Mouse (Mus musculus) testis, adult 2 months (tissue): Measurements from ENCODE around the gene Fgfbp3.

ENCODE experiments used
- CTCF ChIP-seq: fragments of 200-500 bp; IDR thresholded peaks from 2 replicates; pipeline ENCODE4 v1.5.1; 2012; ENCODE audit warnings: low read depth, mild to moderate bottlenecking, inconsistent platforms, low read length, moderate library complexity; ENCODE audit not compliant: control insufficient read depth, insufficient read depth, insufficient replicate concordance
- POLR2A ChIP-seq: fragments of 200-500 bp; IDR thresholded peaks from 2 replicates; pipeline ENCODE4 v1.6.1; 2012; ENCODE audit warnings: low read depth, mild to moderate bottlenecking, inconsistent platforms, low read length, moderate library complexity; ENCODE audit not compliant: control insufficient read depth

- TF ChIP-seq POLR2A (no peak), CTCF (no peak)
These were observed 34.3 kb upstream of the Fgfbp3 start for GRCm38 (mm10) chr19:36953637-36954206.
